Mouse (Mus musculus): ENCODE results near the gene Med10.

DNA sequence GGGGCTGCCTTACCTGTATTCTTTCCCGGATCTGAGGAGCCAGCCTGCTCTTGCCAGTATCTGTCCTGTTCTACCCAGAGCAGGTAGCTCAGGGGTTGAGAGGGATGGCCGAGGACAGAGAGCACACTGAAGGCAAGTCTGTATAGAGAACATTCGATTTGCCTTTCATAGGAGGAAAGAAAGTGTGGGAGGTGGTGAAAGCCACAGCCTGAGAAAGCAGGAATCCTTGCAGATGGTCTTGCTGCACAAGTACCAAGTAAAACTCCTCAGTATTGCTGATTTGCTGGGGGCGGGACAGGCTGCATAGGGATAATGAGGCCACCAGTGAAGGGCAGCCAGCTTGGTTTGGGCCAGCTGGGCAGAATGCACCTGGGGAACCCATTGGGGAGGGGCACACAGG, 16.1 kb downstream of the Med10 start:
- TF ChIP-seq CTCF (IDR thresholded peaks at IDR 0.05; ENCODE audit: borderline replicate concordance, insufficient read depth, low read length) (no peak), POLR2A (IDR thresholded peaks at IDR 0.05; ENCODE audit: low read depth, low read length) (no peak)
